In genomic region chr4:130920951-130921693, GRCm38 (mm10) we compare ENCODE assay signal across 10 mouse cellular contexts. TPM values are rescaled to one million over a fixed set of nuclear protein-coding genes. Genes with fewer than 3 reads are reported as not detected.
DNase-seq lines count a peak whose midpoint lies in the region; ATAC-seq lines count a peak whose summit lies in the region.
"Had no signal": no experiment of that assay in that cellular context is flagged by ENCODE, and none has a peak within 500 bp of the region (broad histone marks: within the 10 kb centered on the region; RNA-seq: fewer than 3 reads in every experiment).

No protein-coding gene starts in this region.

- no peak overlapping the region for H3K27ac ChIP-seq in forebrain, embryonic 12.5 days

- no peak overlapping the region for H3K4me3 ChIP-seq in forebrain, embryonic 12.5 days (replicated peaks)
- H3K4me3 ChIP-seq: erythroblast, embryonic 14.5 days had no signal

- H3K4me2 ChIP-seq in forebrain, embryonic 12.5 days, result no peak overlapping the region

- 36% methylated on average over 12 of the region's 12 CpGs for WGBS in forebrain, embryonic 12.5 days

- no peaks in the 10 kb centered on the region for H3K36me3 ChIP-seq in forebrain, embryonic 12.5 days (replicated peaks)

- H3K4me1 ChIP-seq in forebrain, embryonic 12.5 days, result peaks cover 18% of the 10 kb centered on the region

- peak; percentile 49; the same call in 1 of the 2 replicates for ATAC-seq in forebrain, embryonic 12.5 days (ENCODE audit: low FRiP score)

- DNase-seq in gastrocnemius, postnatal 25 days, result peak; percentile 29
- no peak for DNase-seq in gastrocnemius, adult 18-20 months (ENCODE audit: low spot score)
- DNase-seq in CD4-positive helper T cell, adult 2 months (ENCODE audit: low read depth, low spot score), result peak; percentile 82
- peak; percentile 70 for DNase-seq in naive thymus-derived CD4-positive, alpha-beta T cell, adult 2 months (ENCODE audit: low read depth)
- no peak for DNase-seq in urinary bladder, adult 2 months (ENCODE audit: low spot score)
- no peak for DNase-seq in gastrocnemius, adult 8-10 months (ENCODE audit: low spot score in 2 of 2)
- no peak for DNase-seq in urinary bladder, postnatal 25 days (ENCODE audit: low spot score)

- H3K9me3 ChIP-seq in forebrain, embryonic 12.5 days, result no peaks in the 10 kb centered on the region

- H3K27me3 ChIP-seq in forebrain, embryonic 12.5 days, result no peaks in the 10 kb centered on the region

- H3K9ac ChIP-seq in forebrain, embryonic 12.5 days, result no peak overlapping the region

RNA-seq across cellular contexts. Expression of gene Laptm5, which starts 8.2 kb away (rescaled TPM):
- 1 to 10 TPM; 3.1 to 6.7 TPM for total RNA-seq in gastrocnemius, postnatal 25 days (2021)
- 1 to 10 TPM; 2.7 to 6.0 TPM for total RNA-seq in gastrocnemius, adult 18-20 months (2021)
- polyA plus RNA-seq in forebrain, embryonic 12.5 days (2016; fragmentation: Nextera tagmentation; extraction: Ambion mirVana), result 16.8 and 17.0 TPM in 2 replicates
- polyA plus RNA-seq in urinary bladder, adult 2 months (2012; rRNA removed), result 50.5 and 51.9 TPM in 2 replicates
- total RNA-seq in gastrocnemius, adult 8-10 months (2022), result 1 to 10 TPM; 2.2 to 4.3 (median 2.6) TPM

RNA-seq across cellular contexts. Expression of gene Matn1, which starts 23.1 kb away (rescaled TPM):
- total RNA-seq in gastrocnemius, postnatal 25 days (2021), result not detected
- not detected for total RNA-seq in gastrocnemius, adult 18-20 months (2021)
- 0.22 and 0.26 TPM in 2 replicates for polyA plus RNA-seq in forebrain, embryonic 12.5 days (2016; fragmentation: Nextera tagmentation; extraction: Ambion mirVana)
- polyA plus RNA-seq in urinary bladder, adult 2 months (2012; rRNA removed), result 0.04 TPM in 1 of 2 replicates, not detected in the other
- total RNA-seq in gastrocnemius, adult 8-10 months (2022), result not detected
- total RNA-seq: liver, adult 2 months had no signal
- polyA plus RNA-seq: erythroblast, embryonic 14.5 days; liver, adult 2 months had no signal

Comparison
In these comparisons a context has a peak if more than half of its experiments do, and no peak if none do; other contexts are left out.
1. DNase-seq: peak in gastrocnemius, postnatal 25 days (single experiment), CD4-positive helper T cell, adult 2 months (single experiment) and naive thymus-derived CD4-positive, alpha-beta T cell, adult 2 months (single experiment); none in gastrocnemius, adult 18-20 months (single experiment), urinary bladder, adult 2 months (single experiment), gastrocnemius, adult 8-10 months (0 of 2) and urinary bladder, postnatal 25 days (single experiment).